Mouse (Mus musculus): ENCODE measurements at regions not wholly inside any gene's neighbourhood (a gene's known extent, or its start where the extent isn't known, plus 50 kb on each side); places are given as distances from the start of the nearest gene placed in this dataset.

- Histone ChIP-seq H3K27ac (no peak overlapping the region), H3K9ac (ENCODE audit: low read depth, low read length) (no peak overlapping the region), H3K36me3 (ENCODE audit: insufficient read depth, low read length) (no peaks in the 10 kb centered on the region), H3K4me1 (replicated peaks; ENCODE audit: insufficient read depth, low read length) (no peaks in the 10 kb centered on the region), H3K4me3 (replicated peaks; ENCODE audit: low read depth, low read length) (no peak overlapping the region), H3K27me3 (ENCODE audit: insufficient read depth, low read length) (no peaks in the 10 kb centered on the region), H3K9me3 (replicated peaks; ENCODE audit: low read length) (no peaks in the 10 kb centered on the region), H3K4me2 (ENCODE audit: low read length) (no peak overlapping the region)
- ATAC-seq (replicated peaks; ENCODE audit: low FRiP score, low read depth) (no peak), DNase-seq (ENCODE audit: low spot score) (no peak)
- no peak for TF ChIP-seq CTCF (IDR thresholded peaks at IDR 0.05; ENCODE audit: low read depth)
Observed at GRCm38 (mm10) chr1:111699030-111699732, 165.5 kb downstream of the Dsel start.

GRCm38 (mm10) chr1:111660950-111661349 lies 203.8 kb downstream of the Dsel start:
- H3K27me3 ChIP-seq (ENCODE audit: insufficient read depth, low read length) = no peaks in the 10 kb centered on the region
- no peak overlapping the region for H3K4me3 ChIP-seq (replicated peaks; ENCODE audit: low read depth, low read length)
- no peak overlapping the region for H3K27ac ChIP-seq
- no peaks in the 10 kb centered on the region for H3K4me1 ChIP-seq (replicated peaks; ENCODE audit: insufficient read depth, low read length)
- H3K9me3 ChIP-seq (replicated peaks; ENCODE audit: low read length) = no peaks in the 10 kb centered on the region
- H3K9ac ChIP-seq (ENCODE audit: low read depth, low read length) = no peak overlapping the region
- no peaks in the 10 kb centered on the region for H3K36me3 ChIP-seq (ENCODE audit: insufficient read depth, low read length)
- no peak for ATAC-seq (replicated peaks; ENCODE audit: low FRiP score, low read depth)
- WGBS = 67% methylated on average over 1 of the region's 1 CpGs
- TF ChIP-seq CTCF (IDR thresholded peaks at IDR 0.05; ENCODE audit: low read depth) = no peak
- DNase-seq (ENCODE audit: low spot score) = no peak
- no peak overlapping the region for H3K4me2 ChIP-seq (ENCODE audit: low read length)

GRCm38 (mm10) chr1:111660099-111660670 lies 204.5 kb downstream of the Dsel start:
- WGBS = 4% methylated on average over 2 of the region's 2 CpGs
- peak; percentile 83 for TF ChIP-seq CTCF (IDR thresholded peaks at IDR 0.05; ENCODE audit: low read depth)
- H3K9me3 ChIP-seq (replicated peaks; ENCODE audit: low read length) = no peaks in the 10 kb centered on the region
- no peak overlapping the region for H3K9ac ChIP-seq (ENCODE audit: low read depth, low read length)
- no peaks in the 10 kb centered on the region for H3K4me1 ChIP-seq (replicated peaks; ENCODE audit: insufficient read depth, low read length)
- DNase-seq (ENCODE audit: low spot score) (peak; percentile 45), ATAC-seq (replicated peaks; ENCODE audit: low FRiP score, low read depth) (no peak)
- no peak overlapping the region for H3K4me2 ChIP-seq (ENCODE audit: low read length)
- H3K27me3 ChIP-seq (ENCODE audit: insufficient read depth, low read length) = no peaks in the 10 kb centered on the region
- H3K27ac ChIP-seq = no peak overlapping the region
- no peak overlapping the region for H3K4me3 ChIP-seq (replicated peaks; ENCODE audit: low read depth, low read length)
- H3K36me3 ChIP-seq (ENCODE audit: insufficient read depth, low read length) = no peaks in the 10 kb centered on the region

DNA sequence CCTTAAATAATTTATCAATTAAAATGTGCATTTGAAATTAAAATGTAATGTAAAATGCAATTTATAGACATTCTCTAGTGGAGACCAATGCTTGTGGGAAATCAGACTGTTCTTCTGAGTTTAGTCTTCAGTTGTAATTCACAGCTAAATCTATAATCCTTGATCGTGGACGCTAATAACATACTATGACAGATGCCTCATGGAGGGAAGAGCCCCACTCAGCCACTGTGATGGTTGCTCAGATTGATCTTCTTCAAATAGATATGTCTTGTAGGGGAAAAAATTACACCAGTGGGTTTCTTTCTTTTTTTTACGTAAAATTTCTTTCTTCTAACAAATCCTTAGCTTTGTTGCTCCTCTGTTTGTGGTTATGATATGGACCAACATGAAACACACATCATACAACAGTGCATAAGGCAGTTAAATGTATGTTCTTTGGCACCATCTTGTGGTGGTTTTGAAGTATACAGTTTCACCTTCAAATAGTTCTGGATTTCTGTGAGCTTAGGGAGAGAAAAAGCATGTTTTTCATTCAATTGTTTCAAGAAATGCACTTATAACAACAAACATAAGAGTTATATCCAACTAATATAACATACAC lies 230.8 kb downstream of the Dsel start:
- WGBS = 61% methylated on average over 3 of the region's 3 CpGs
- peak; percentile 65 for TF ChIP-seq CTCF (IDR thresholded peaks at IDR 0.05; ENCODE audit: low read depth)
- H3K4me1 ChIP-seq (replicated peaks; ENCODE audit: insufficient read depth, low read length) = no peaks in the 10 kb centered on the region
- H3K9ac ChIP-seq (ENCODE audit: low read depth, low read length) = no peak overlapping the region
- no peaks in the 10 kb centered on the region for H3K36me3 ChIP-seq (ENCODE audit: insufficient read depth, low read length)
- no peak overlapping the region for H3K4me3 ChIP-seq (replicated peaks; ENCODE audit: low read depth, low read length)
- DNase-seq (ENCODE audit: low spot score) (peak; percentile 51), ATAC-seq (replicated peaks; ENCODE audit: low FRiP score, low read depth) (no peak)
- H3K4me2 ChIP-seq (ENCODE audit: low read length) = no peak overlapping the region
- H3K27me3 ChIP-seq (ENCODE audit: insufficient read depth, low read length) = no peaks in the 10 kb centered on the region
- H3K9me3 ChIP-seq (replicated peaks; ENCODE audit: low read length) = no peaks in the 10 kb centered on the region
- no peak overlapping the region for H3K27ac ChIP-seq

All from kidney, postnatal 0 days (tissue).